Mouse (Mus musculus): ENCODE measurements at regions not wholly inside any gene's neighbourhood (a gene's known extent, or its start where the extent isn't known, plus 50 kb on each side); places are given as distances from the start of the nearest gene placed in this dataset.

DNA sequence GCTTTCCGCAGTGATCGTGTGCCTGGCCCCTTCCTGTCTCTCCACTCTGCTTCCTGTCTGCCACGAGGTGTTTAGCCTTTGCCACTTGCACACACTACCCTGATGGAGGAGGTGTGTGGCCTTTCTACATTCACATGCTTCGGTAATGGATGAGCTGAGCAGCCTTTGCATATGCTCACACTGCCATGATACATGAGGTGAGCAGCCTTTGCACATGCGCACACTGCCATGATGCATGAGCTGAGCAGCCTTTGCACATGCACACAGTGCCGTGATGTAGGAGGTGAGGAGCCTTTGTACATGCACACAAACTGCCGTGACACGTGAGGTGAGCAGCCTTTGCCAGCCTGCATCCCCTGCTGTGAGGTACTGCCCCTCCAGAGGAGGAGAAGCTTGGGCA, 58.3 kb downstream of the Erv3 start:
- no peaks in the 10 kb centered on the region for H3K27me3 ChIP-seq (ENCODE audit: control insufficient read depth, insufficient read depth, low read length)
- intact Hi-C loops (cut with DNase I) = no loop called here
- no peaks in the 10 kb centered on the region for H3K4me1 ChIP-seq (ENCODE audit: control insufficient read depth, insufficient read depth, low read length)
- H3K36me3 ChIP-seq (ENCODE audit: control insufficient read depth, insufficient read depth, low read length) = no peaks in the 10 kb centered on the region
- H3K4me3 ChIP-seq = no peak overlapping the region
- WGBS = 75% methylated on average over 8 of the region's 8 CpGs
- H3K9ac ChIP-seq (ENCODE audit: low read depth, low read length) = no peak overlapping the region
- TF ChIP-seq POLR2A (IDR thresholded peaks at IDR 0.05; ENCODE audit: insufficient read depth, low read depth, low read length) (no peak), EP300 (IDR thresholded peaks at IDR 0.05; ENCODE audit: insufficient read depth, low read depth, low read length) (no peak), CTCF (IDR thresholded peaks at IDR 0.05) (no peak)
- no peaks in the 10 kb centered on the region for H3K79me2 ChIP-seq (replicated peaks; ENCODE audit: control insufficient read depth, insufficient read depth, low read length)
- no peak for DNase-seq
- no peak overlapping the region for H3K27ac ChIP-seq

DNA sequence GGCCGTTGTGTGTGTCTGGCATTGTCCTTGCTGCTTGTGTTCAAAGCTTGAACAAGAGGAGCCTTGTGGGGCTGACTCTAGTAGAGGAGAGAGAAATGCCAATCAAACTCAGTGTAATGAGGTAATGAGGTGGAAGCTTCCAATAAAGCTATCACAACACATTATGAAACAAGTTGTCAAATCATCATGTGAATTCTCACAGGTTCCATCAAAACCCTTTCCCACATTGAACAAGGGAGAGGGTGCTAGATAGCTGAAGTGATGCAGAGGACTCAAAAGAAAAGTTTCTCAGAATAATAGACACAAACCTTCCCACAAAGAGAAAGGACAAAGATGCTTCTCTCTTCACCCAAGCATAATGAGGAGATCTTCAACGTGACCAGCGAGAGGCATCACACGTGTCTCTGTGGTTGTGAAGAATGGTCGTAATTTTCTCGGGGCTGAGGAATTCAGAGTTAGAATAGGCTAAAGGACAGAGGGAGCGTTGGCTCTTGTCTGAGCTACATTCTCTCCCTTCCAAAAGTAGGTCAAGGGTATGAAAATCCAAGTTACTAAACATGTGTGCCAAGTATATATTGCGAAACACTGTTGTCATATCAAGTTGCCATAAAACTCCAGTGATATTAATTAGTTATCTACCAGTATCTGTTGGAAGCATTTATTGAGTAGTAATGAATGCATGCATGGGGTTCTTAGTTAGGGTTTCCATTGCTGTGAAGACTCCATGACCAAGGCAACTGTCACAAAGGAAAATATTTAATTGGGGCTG, 59.2 kb downstream of the Erv3 start:
- Histone ChIP-seq H3K27me3 (ENCODE audit: control insufficient read depth, insufficient read depth, low read length) (no peaks in the 10 kb centered on the region), H3K4me1 (ENCODE audit: control insufficient read depth, insufficient read depth, low read length) (no peaks in the 10 kb centered on the region), H3K79me2 (replicated peaks; ENCODE audit: control insufficient read depth, insufficient read depth, low read length) (no peaks in the 10 kb centered on the region), H3K4me3 (no peak overlapping the region), H3K36me3 (ENCODE audit: control insufficient read depth, insufficient read depth, low read length) (no peaks in the 10 kb centered on the region), H3K9ac (ENCODE audit: low read depth, low read length) (no peak overlapping the region), H3K27ac (no peak overlapping the region)
- no peak for TF ChIP-seq CTCF (IDR thresholded peaks at IDR 0.05)
- TF ChIP-seq EP300 (IDR thresholded peaks at IDR 0.05; ENCODE audit: insufficient read depth, low read depth, low read length) = no peak
- TF ChIP-seq POLR2A (IDR thresholded peaks at IDR 0.05; ENCODE audit: insufficient read depth, low read depth, low read length) = no peak
- intact Hi-C loops (cut with DNase I) = no loop called here
- WGBS = 58% methylated on average over 8 of the region's 8 CpGs
- no peak for DNase-seq

DNA sequence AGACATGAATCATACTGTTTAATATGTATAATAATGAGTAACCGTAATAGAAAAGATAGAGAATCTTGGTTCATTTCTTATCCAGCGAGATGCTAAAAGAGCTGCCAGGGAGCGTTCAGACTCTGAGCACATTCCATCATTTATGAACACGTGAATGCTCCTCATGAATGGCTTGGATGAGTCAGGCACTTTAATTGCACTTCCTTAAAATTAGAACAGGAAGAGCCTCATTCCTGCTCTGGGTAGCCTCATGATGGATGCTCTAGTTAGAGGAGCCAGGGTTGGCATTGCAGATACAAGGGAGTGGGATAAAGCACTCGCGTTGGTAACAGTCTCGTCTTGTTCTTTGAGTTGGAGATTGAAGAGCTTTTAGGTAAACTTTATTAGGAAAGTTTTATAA, 60.1 kb downstream of the Erv3 start:
- 75% methylated on average over 7 of the region's 7 CpGs for WGBS
- H3K27me3 ChIP-seq (ENCODE audit: control insufficient read depth, insufficient read depth, low read length) = no peaks in the 10 kb centered on the region

DNA sequence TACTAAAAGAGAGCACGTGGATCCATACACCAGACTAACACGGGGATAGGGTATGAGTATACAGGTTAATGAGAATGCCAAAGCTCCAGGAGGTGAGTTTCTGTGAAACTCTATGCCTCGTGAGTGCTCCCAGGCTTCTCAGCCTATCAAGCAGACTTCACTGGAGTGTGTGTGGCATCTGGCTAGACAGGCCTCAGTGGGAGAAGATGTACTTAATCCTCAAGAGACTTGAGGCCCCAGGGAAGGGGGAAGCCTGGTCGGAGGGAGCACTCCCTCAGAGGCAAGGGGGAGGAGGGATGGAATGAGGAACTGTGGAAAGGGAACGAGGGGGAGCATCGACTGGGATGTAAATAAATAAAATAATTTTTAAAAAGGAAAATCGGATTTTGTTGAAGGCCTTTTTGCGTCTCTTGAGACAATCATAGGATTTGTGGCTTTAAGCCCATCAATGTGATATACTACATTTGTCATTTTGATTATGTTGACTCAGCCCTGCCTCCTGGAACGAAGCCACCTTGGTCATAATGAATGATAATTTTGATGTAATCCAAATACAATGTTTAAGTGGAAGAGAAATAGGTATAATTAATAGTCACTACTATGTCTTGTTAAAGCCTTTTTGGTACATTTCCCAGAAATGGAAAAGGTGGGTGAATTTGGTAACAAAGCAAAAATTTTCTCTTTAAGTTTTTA, 62.4 kb downstream of the Erv3 start:
- TF ChIP-seq POLR2A (IDR thresholded peaks at IDR 0.05; ENCODE audit: insufficient read depth, low read depth, low read length) (no peak), EP300 (IDR thresholded peaks at IDR 0.05; ENCODE audit: insufficient read depth, low read depth, low read length) (no peak), CTCF (IDR thresholded peaks at IDR 0.05) (no peak)
- Histone ChIP-seq H3K4me1 (ENCODE audit: control insufficient read depth, insufficient read depth, low read length) (no peaks in the 10 kb centered on the region), H3K4me3 (no peak overlapping the region), H3K9ac (ENCODE audit: low read depth, low read length) (no peak overlapping the region), H3K36me3 (ENCODE audit: control insufficient read depth, insufficient read depth, low read length) (no peaks in the 10 kb centered on the region), H3K27ac (no peak overlapping the region), H3K79me2 (replicated peaks; ENCODE audit: control insufficient read depth, insufficient read depth, low read length) (no peaks in the 10 kb centered on the region), H3K27me3 (ENCODE audit: control insufficient read depth, insufficient read depth, low read length) (no peaks in the 10 kb centered on the region)
- no peak for DNase-seq
- intact Hi-C loops (cut with DNase I) = no loop called here
- 70% methylated on average over 9 of the region's 9 CpGs for whole genome bisulfite sequencing

More for the DNA sequence above, 60.1 kb downstream of the Erv3 start:
- DNase-seq = no peak
- Histone ChIP-seq H3K4me3 (no peak overlapping the region), H3K36me3 (ENCODE audit: control insufficient read depth, insufficient read depth, low read length) (no peaks in the 10 kb centered on the region), H3K9ac (ENCODE audit: low read depth, low read length) (no peak overlapping the region), H3K79me2 (replicated peaks; ENCODE audit: control insufficient read depth, insufficient read depth, low read length) (no peaks in the 10 kb centered on the region), H3K27ac (no peak overlapping the region), H3K4me1 (ENCODE audit: control insufficient read depth, insufficient read depth, low read length) (no peaks in the 10 kb centered on the region)
- intact Hi-C loops (cut with DNase I) = no loop called here
- TF ChIP-seq CTCF (IDR thresholded peaks at IDR 0.05) = no peak
- TF ChIP-seq POLR2A (IDR thresholded peaks at IDR 0.05; ENCODE audit: insufficient read depth, low read depth, low read length) = no peak
- TF ChIP-seq EP300 (IDR thresholded peaks at IDR 0.05; ENCODE audit: insufficient read depth, low read depth, low read length) = no peak

DNA sequence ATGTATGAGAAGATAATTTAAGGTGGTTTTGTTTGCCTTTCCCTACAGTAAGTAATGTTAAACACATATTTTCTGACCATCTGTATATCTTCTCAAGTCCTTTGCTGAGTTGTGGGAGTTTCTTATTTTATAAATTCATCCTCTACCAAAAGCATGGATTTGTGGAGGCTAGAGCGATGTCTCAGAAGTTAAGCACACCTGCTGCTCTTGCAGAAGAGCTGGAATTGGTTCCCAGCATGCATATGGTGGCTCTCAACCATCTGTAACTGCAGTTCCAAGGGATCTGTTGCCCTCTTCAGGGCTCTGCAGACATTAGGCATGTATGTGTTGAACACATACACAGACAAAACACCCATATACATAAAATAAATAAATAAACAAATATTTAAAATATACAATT, 84.2 kb downstream of the Erv3 start:
- H3K4me1 ChIP-seq (ENCODE audit: control insufficient read depth, insufficient read depth, low read length) = no peaks in the 10 kb centered on the region
- no peaks in the 10 kb centered on the region for H3K27me3 ChIP-seq (ENCODE audit: control insufficient read depth, insufficient read depth, low read length)
- no peak overlapping the region for H3K9ac ChIP-seq (ENCODE audit: low read depth, low read length)
- no peak for TF ChIP-seq EP300 (IDR thresholded peaks at IDR 0.05; ENCODE audit: insufficient read depth, low read depth, low read length)
- no peak for TF ChIP-seq POLR2A (IDR thresholded peaks at IDR 0.05; ENCODE audit: insufficient read depth, low read depth, low read length)
- no peak for TF ChIP-seq CTCF (IDR thresholded peaks at IDR 0.05)
- intact Hi-C loops (cut with DNase I) = no loop called here
- no peak for DNase-seq
- 95% methylated on average over 1 of the region's 1 CpGs for WGBS
- H3K79me2 ChIP-seq (replicated peaks; ENCODE audit: control insufficient read depth, insufficient read depth, low read length) = no peaks in the 10 kb centered on the region
- H3K27ac ChIP-seq = no peak overlapping the region
- H3K4me3 ChIP-seq = no peak overlapping the region
- no peaks in the 10 kb centered on the region for H3K36me3 ChIP-seq (ENCODE audit: control insufficient read depth, insufficient read depth, low read length)

DNA sequence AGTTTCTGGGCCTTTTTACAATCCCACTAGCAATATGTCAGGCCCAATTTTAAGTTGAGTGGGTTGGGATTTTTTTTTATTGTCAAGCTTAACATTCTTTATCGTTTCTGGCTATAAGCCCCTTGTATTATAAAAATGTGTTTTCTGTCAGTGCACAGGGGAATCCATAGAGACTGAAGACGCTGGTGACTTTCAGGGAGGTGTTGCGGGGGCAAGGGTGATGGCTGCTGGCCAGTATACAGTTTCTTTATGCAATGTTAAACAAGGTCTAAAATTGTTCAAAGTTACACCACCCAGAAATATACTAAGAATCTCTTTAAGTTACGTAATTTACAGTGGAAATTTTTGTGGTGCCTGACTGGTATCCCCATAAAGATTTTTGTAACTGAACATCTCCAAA, 85.9 kb downstream of the Erv3 start:
- no peaks in the 10 kb centered on the region for H3K4me1 ChIP-seq (ENCODE audit: control insufficient read depth, insufficient read depth, low read length)
- H3K36me3 ChIP-seq (ENCODE audit: control insufficient read depth, insufficient read depth, low read length) = no peaks in the 10 kb centered on the region
- no peaks in the 10 kb centered on the region for H3K27me3 ChIP-seq (ENCODE audit: control insufficient read depth, insufficient read depth, low read length)
- 69% methylated on average over 4 of the region's 4 CpGs for WGBS
- H3K27ac ChIP-seq = no peak overlapping the region
- no peaks in the 10 kb centered on the region for H3K79me2 ChIP-seq (replicated peaks; ENCODE audit: control insufficient read depth, insufficient read depth, low read length)
- no peak overlapping the region for H3K4me3 ChIP-seq
- H3K9ac ChIP-seq (ENCODE audit: low read depth, low read length) = no peak overlapping the region
- no peak for TF ChIP-seq POLR2A (IDR thresholded peaks at IDR 0.05; ENCODE audit: insufficient read depth, low read depth, low read length)
- TF ChIP-seq EP300 (IDR thresholded peaks at IDR 0.05; ENCODE audit: insufficient read depth, low read depth, low read length) = no peak
- TF ChIP-seq CTCF (IDR thresholded peaks at IDR 0.05) = no peak
- intact Hi-C loops (cut with DNase I) = no loop called here
- DNase-seq = no peak
